Mouse (Mus musculus) frontal cortex, postnatal 36 days (tissue): Measurements from ENCODE around the gene Hus1b.

Experiments
- DNase-seq, 2 experiments: peaks; one replicate each; pipeline ENCODE4 v3.0.0; 2022; ENCODE audit warnings: low spot score in 2 of 2

Hus1b gene

GRCm38 (mm10) chr13:30949181-30949580 lies 1.6 kb upstream of the Hus1b start:
- no peak for DNase-seq

GRCm38 (mm10) chr13:30947129-30947528 lies 430 bp downstream of the Hus1b start:
- DNase-seq = no peak

GRCm38 (mm10) chr13:30945788-30946187 lies 1.8 kb downstream of the Hus1b start:
- no peak for DNase-seq

- no peak for DNase-seq
Measured at GRCm38 (mm10) chr13:30932972-30933371, 14.6 kb downstream of the Hus1b start.

GRCm38 (mm10) chr13:30931613-30932012 lies 15.9 kb downstream of the Hus1b start:
- no peak for DNase-seq

- DNase-seq = no peak
Measured at GRCm38 (mm10) chr13:30929119-30929518, 18.4 kb downstream of the Hus1b start.

GRCm38 (mm10) chr13:30924269-30924668 lies 23.3 kb downstream of the Hus1b start:
- DNase-seq = no peak

- no peak for DNase-seq
Measured at GRCm38 (mm10) chr13:30921914-30922313, 25.6 kb downstream of the Hus1b start.

GRCm38 (mm10) chr13:30913757-30914156 lies 33.8 kb downstream of the Hus1b start:
- no peak for DNase-seq

- peak in 1 of 2 experiments; percentile 20 for DNase-seq
Measured at GRCm38 (mm10) chr13:30913028-30913427, 34.5 kb downstream of the Hus1b start.

- no peak for DNase-seq
Measured at GRCm38 (mm10) chr13:30911931-30912625, 35.5 kb downstream of the Hus1b start.

GRCm38 (mm10) chr13:30910889-30911288 lies 36.7 kb downstream of the Hus1b start:
- no peak for DNase-seq

GRCm38 (mm10) chr13:30902286-30902685 lies 45.3 kb downstream of the Hus1b start:
- no peak for DNase-seq

- no peak for DNase-seq
Measured at GRCm38 (mm10) chr13:30901387-30902041, 46.0 kb downstream of the Hus1b start.
